Mouse (Mus musculus): ENCODE measurements around the gene Gm3573. TPM values are rescaled to one million over a fixed set of nuclear protein-coding genes. Genes with fewer than 3 reads are reported as not detected.
"Not testable (repeated sequence)": the region's sequence is repeated elsewhere in the genome, so short reads cannot be mapped to it uniquely, and the experiment has no call there.

The Gm3573 gene
- total RNA-seq (2014; fragmentation: Nextera tagmentation) (not detected in 2 replicates), total RNA-seq (2017) (not detected in 2 replicates), polyA plus RNA-seq (2012) (not detected in 2 replicates)

DNA sequence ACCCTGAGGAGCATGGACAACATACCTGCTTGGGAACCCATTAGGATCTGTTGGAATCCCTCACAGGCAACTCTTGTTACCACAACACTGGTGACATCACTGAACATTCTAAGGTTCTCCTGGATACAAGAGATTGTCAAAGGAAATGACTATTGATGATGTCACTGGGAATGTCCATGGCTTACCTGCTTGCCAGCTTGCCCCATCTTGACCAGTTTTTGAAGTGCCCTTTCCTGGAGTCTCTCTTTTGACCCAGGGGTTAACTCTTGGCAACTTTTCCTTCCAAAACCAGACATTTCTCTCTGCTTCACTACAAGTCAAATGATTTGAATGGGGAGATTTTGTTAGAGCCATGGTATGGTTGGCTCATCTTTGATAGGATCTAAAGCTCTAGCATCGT, at the start of gene Gm3573:
Gene Gm3573 (minus strand): TSS at position 101 of the 400 bp plus-strand sequence.
- not testable (repeated sequence) for ATAC-seq (ENCODE audit: extremely low read depth, insufficient number of reproducible peaks, low FRiP score, poor library complexity, severe bottlenecking); H3K4me3 ChIP-seq (ENCODE audit: low read depth, low read length); H3K4me1 ChIP-seq (ENCODE audit: insufficient read depth, low read depth, low read length); H3K36me3 ChIP-seq (replicated peaks); DNase-seq (ENCODE audit: low spot score); H3K27me3 ChIP-seq (ENCODE audit: insufficient read depth, low read length); H3K9me3 ChIP-seq (replicated peaks)

DNA sequence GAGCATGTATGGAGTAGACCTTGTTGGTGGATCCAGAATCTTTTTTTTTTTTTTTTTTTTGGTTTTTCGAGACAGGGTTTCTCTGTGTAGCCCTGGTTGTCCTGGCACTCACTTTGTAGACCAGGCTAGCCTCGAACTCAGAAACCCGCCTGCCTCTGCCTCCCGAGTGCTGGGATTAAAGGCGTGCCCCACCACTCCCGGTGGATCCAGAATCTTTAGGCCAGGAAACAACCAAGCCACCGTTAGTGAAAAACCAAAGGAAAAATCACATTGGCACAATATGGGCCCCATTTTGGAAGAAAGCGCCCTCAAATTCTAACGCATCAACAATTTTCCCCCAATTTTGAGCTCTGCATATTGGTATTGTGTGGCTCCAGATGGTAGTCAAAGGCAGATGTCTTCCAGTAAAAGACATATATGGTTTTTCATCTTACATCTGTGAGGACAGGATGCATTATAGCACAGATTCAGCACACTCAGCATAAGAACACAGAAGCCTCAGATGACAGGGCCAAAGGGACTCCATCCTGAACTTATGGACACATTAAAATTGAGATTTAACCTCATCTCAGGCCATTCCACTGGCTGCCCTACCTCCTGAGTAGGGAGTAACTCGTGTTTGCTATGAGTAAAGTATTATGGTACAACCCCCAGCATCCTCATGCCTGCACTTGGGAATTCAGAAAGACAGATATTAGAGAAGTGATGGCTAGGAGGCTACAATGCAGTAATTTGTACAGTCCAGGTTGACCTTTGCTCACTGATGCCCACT, 26.4 kb upstream of the Gm3573 start:
- not testable (repeated sequence) for H3K27me3 ChIP-seq (ENCODE audit: insufficient read depth, low read length); H3K36me3 ChIP-seq (replicated peaks); H3K4me1 ChIP-seq (ENCODE audit: insufficient read depth, low read depth, low read length); ATAC-seq (ENCODE audit: extremely low read depth, insufficient number of reproducible peaks, low FRiP score, poor library complexity, severe bottlenecking); H3K4me3 ChIP-seq (ENCODE audit: low read depth, low read length); H3K9me3 ChIP-seq (replicated peaks); DNase-seq (ENCODE audit: low spot score)

DNA sequence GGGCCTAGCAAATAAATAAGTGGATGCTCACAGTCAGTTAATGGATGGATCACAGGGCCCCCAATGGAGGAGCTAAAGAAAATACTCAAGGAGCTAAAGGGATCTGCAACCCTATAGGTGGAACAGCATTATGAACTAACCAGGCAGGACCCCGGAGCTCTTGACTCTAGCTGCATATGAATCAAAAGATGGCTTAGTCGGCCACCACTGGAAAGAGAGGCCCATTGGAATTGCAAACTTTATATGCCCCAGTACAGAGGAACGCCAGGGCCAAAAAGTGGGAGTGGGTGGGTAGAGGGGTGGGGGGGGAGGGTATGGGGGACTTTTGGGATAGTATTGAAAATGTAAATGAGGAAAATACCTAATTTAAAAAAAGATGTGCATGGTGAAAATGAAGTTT, 6.7 kb downstream of the Gm3573 start:
- not testable (repeated sequence) for H3K27me3 ChIP-seq (ENCODE audit: insufficient read depth, low read length); H3K4me3 ChIP-seq (ENCODE audit: low read depth, low read length); DNase-seq (ENCODE audit: low spot score); H3K9me3 ChIP-seq (replicated peaks); ATAC-seq (ENCODE audit: extremely low read depth, insufficient number of reproducible peaks, low FRiP score, poor library complexity, severe bottlenecking); H3K4me1 ChIP-seq (ENCODE audit: insufficient read depth, low read depth, low read length); H3K36me3 ChIP-seq (replicated peaks)

DNA sequence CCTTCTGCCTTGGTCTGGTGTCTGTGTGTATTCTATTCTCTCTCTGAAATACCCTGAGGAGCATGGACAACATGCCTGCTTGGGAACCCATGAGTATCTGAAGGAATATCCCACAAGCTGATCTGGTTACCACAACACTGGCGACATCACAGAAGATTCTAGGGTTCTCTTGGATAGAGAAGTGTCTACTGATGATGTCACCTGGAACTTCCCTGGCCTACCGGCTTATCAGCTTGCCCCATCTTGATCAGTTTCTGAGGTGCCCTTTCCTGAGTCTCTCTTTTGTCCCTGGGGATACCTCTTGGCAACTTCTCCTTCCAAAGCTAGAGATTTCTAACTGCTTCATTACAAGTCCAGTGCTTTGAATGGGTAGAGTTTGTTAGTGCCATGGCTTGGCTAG, 28.1 kb downstream of the Gm3573 start, which contains the start of gene Gm17027:
Gene Gm17027 (minus strand): TSS at position 101 of the 400 bp plus-strand sequence.
- H3K36me3 ChIP-seq (replicated peaks); H3K9me3 ChIP-seq (replicated peaks); DNase-seq (ENCODE audit: low spot score); H3K4me3 ChIP-seq (ENCODE audit: low read depth, low read length); H3K4me1 ChIP-seq (ENCODE audit: insufficient read depth, low read depth, low read length); H3K27me3 ChIP-seq (ENCODE audit: insufficient read depth, low read length); ATAC-seq (ENCODE audit: extremely low read depth, insufficient number of reproducible peaks, low FRiP score, poor library complexity, severe bottlenecking): not testable (repeated sequence)

Other genes starting within 250 kb of the Gm3573 start
- not detected in 2 replicates for gene 1700024B05Rik, start 246.8 kb downstream of the Gm3573 start, total RNA-seq (2014; fragmentation: Nextera tagmentation)
- 0.58 TPM in 1 of 2 replicates, not detected in the other for gene 1700024B05Rik, start 246.8 kb downstream of the Gm3573 start, total RNA-seq (2017)
- gene 1700024B05Rik, start 246.8 kb downstream of the Gm3573 start, polyA plus RNA-seq (2012): not detected in 2 replicates
- gene Gm6401, start 222.9 kb downstream of the Gm3573 start, total RNA-seq (2014; fragmentation: Nextera tagmentation): not detected in 2 replicates
- 0.11 TPM in 1 of 2 replicates, not detected in the other for gene Gm6401, start 222.9 kb downstream of the Gm3573 start, total RNA-seq (2017)
- not detected in 2 replicates for gene Gm6401, start 222.9 kb downstream of the Gm3573 start, polyA plus RNA-seq (2012)
- not detected in 2 replicates for gene Gm3543, start 207.5 kb downstream of the Gm3573 start, total RNA-seq (2014; fragmentation: Nextera tagmentation)
- not detected in 2 replicates for gene Gm3543, start 207.5 kb downstream of the Gm3573 start, total RNA-seq (2017)
- not detected in 2 replicates for gene Gm3543, start 207.5 kb downstream of the Gm3573 start, polyA plus RNA-seq (2012)
- not detected in 2 replicates for gene Gm7951, start 73.4 kb downstream of the Gm3573 start, total RNA-seq (2014; fragmentation: Nextera tagmentation)
- not detected in 2 replicates for gene Gm7951, start 73.4 kb downstream of the Gm3573 start, total RNA-seq (2017)
- not detected in 2 replicates for gene Gm7951, start 73.4 kb downstream of the Gm3573 start, polyA plus RNA-seq (2012)
- gene Gm17027, start 28.2 kb downstream of the Gm3573 start, total RNA-seq (2014; fragmentation: Nextera tagmentation): not detected in 2 replicates
- not detected in 2 replicates for gene Gm17027, start 28.2 kb downstream of the Gm3573 start, total RNA-seq (2017)
- gene Gm17027, start 28.2 kb downstream of the Gm3573 start, polyA plus RNA-seq (2012): not detected in 2 replicates
- gene Gm17026, start 69.3 kb upstream of the Gm3573 start, total RNA-seq (2014; fragmentation: Nextera tagmentation): not detected in 2 replicates
- not detected in 2 replicates for gene Gm17026, start 69.3 kb upstream of the Gm3573 start, total RNA-seq (2017)
- gene Gm17026, start 69.3 kb upstream of the Gm3573 start, polyA plus RNA-seq (2012): not detected in 2 replicates
- gene Gm9611, start 106.6 kb upstream of the Gm3573 start, total RNA-seq (2014; fragmentation: Nextera tagmentation): not detected in 2 replicates
- not detected in 2 replicates for gene Gm9611, start 106.6 kb upstream of the Gm3573 start, total RNA-seq (2017)
- not detected in 2 replicates for gene Gm9611, start 106.6 kb upstream of the Gm3573 start, polyA plus RNA-seq (2012)
- gene Gm7995, start 119.4 kb upstream of the Gm3573 start, total RNA-seq (2014; fragmentation: Nextera tagmentation): 2.8 and 3.9 TPM in 2 replicates
- 0.52 and 1.9 TPM in 2 replicates for gene Gm7995, start 119.4 kb upstream of the Gm3573 start, total RNA-seq (2017)
- gene Gm7995, start 119.4 kb upstream of the Gm3573 start, polyA plus RNA-seq (2012): not detected in 2 replicates
- gene Gm8005, start 248.9 kb upstream of the Gm3573 start, total RNA-seq (2014; fragmentation: Nextera tagmentation): not detected in 2 replicates
- not detected in 2 replicates for gene Gm8005, start 248.9 kb upstream of the Gm3573 start, total RNA-seq (2017)
- not detected in 2 replicates for gene Gm8005, start 248.9 kb upstream of the Gm3573 start, polyA plus RNA-seq (2012)

All from G1E (cell line).